Mouse (Mus musculus) left cerebral cortex, adult 11 months (tissue): ENCODE data around the gene Nab2.
"Not testable (repeated sequence)": the region's sequence is repeated elsewhere in the genome, so short reads cannot be mapped to it uniquely, and the experiment has no call there.

Source experiments
- DNase-seq: peaks from one replicate; pipeline ENCODE4 v3.0.0; 2022; ENCODE audit warnings: low spot score

Nab2 gene

DNA sequence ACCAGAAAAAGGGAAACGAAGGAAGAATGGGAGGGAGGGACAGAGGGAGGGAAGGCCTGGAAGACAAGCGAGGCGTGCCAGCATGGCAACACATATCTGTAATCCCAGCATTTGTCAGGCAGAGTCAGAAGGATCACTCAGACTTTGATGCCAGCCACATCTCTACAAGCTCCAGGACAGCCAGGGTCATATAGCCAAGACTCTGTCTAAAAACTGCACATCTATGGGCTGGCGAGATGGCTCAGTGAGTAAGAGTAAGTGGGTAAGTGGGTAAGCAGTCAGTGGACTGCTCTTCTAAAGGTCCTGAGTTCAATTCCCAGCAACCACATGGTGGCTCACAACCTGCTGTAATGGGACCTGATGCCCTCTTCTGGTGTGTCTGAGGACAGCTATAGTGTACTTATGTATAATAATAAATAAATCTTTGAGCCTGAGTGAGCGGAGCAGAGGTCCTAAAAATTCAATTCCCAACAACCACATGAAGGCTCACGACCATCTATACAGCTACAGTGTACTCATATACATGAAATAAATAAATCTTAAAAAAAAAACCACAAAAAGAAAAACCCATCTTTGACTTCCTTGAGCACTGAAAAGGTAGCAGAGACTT is 5.8 kb upstream of the Nab2 start:
- DNase-seq = no peak

DNA sequence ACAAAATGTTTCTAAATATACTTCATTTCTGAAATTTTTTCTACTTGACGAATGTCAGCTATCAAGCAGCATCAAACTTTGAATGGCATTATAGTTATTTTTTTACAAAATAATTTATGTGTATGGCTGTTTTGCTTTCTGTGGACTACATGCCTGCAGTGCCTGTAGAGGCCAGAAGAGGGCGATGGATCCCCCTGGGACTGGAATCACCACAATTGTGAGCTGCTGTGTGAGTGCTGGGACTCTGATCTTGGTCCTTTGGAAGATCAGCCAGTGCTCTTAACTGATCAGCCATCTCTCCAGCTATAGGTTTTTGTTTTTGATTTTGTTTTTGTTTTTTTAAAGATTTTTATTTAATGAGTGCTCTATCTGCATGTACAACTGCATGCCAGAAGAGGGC is 2.9 kb upstream of the Nab2 start:
- no peak for DNase-seq

DNA sequence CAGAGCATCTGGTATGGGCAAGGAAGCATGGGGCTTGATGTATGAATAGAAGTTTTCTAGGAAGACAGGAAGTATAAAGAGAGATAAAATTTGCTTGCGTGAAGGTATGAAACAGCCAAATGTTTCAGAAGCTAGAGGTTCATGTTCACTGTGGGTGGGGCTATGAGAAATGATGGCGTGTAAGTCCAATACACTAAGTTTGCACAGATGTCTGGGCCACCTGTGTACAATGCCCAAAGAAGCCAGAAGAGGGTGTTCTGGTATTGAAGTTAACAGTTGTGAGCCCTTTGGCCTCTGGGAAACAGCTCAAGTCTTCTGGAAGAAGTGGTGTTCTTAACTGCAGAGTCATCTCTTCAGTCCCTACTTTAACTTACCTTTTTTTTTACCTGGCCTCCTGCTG is 1.8 kb upstream of the Nab2 start:
- no peak for DNase-seq

DNA sequence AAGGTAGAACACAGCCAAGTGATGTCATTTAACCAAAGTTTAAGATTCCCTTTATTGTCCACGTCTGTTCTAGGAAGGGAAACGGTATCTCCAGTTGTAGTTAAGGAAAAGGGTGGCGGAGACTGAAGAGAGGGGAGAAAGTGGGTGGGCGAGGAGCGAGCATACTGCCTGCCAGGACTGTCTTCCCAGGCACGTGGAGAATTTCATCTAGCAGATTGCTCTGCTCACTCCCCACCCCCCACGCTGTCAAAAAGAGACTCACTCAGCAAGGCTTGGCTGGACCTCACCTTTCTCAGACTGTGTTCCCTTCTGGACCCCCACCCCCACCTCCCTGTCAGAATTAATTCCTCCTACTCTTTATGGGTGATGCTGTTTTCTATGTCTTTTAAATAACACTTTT is 802 bp upstream of the Nab2 start:
- DNase-seq = no peak

DNA sequence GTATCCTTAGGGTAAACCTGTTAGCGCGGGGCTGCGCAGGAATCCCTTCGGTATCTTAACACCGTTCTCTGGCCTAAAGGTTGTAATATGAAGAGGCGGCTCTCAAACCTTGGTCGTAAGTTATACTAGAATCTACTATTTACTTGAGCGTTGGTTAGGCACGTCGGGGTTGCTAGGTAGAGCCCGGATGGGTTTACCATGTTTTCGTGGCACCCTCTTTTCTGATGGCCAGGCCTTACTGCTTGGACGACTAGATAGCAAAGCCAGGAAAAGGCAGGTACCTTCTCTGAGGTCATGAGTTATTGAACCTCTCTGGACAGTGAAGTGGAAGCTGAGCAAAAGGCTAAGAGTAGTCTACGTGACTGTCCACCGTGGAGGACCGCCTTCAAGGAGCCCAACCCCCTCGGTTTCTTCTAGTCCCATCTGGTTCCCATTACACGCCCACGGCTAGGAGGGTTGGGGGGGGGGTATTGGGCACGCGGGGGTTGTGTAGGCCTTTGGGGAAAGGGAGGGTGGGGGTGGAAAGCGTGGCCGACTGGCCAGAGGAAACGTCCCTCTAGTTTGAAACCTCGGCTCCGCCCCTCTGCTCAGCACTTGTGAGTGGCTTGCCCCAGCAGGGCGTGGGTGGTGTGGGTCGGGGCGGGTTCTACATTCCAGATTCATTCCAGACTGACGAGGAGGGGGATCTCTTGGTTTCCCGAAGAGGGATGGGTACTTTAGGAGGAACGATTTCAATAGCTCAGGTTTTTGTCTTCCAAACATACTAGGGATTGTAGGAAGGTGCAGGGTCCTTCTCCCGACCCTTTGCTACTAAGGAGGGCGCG is 887 bp downstream of the Nab2 start:
- no peak for DNase-seq

DNA sequence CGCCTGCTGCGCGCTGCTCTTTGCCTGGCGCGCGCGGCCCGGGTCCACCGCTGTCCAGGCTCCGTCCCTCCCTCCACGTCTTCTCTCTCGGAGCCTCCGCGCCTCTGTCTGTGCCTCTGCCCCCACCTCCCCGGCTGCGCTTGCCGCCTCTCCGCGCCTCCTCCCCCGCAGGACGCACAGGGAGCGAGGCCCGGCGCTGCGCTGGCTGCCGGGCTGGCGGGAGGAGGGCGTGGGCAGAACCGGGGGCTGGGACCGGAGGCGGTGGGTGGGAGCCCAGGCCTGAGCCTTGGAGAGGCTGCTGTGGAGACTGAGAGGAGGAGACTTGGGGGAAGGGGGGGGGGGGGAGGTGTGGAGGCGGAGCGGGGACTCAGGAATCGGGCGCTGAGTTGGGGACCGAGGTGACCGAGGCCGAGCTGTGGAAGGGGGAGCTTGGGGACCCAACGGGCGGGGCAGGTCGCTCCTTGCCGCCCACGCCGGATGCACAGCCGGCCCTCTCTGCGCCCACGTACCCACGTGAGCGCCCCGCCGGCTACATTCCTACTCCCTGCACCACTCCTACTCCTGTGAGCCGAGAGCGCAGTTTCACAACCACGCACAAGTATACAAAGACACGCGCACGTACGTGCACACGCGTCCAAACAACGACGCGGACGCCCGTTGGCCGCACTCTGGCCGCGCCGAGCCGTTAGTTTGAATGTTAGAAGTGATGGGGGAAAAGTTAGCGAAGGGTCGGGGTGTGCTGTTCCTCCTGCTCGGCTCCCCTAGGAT is 1.7 kb downstream of the Nab2 start, which contains the start of gene Nemp1:
Nemp1 (plus strand) TSS at position 401 of the 768 bp plus-strand sequence.
- DNase-seq = no peak

DNA sequence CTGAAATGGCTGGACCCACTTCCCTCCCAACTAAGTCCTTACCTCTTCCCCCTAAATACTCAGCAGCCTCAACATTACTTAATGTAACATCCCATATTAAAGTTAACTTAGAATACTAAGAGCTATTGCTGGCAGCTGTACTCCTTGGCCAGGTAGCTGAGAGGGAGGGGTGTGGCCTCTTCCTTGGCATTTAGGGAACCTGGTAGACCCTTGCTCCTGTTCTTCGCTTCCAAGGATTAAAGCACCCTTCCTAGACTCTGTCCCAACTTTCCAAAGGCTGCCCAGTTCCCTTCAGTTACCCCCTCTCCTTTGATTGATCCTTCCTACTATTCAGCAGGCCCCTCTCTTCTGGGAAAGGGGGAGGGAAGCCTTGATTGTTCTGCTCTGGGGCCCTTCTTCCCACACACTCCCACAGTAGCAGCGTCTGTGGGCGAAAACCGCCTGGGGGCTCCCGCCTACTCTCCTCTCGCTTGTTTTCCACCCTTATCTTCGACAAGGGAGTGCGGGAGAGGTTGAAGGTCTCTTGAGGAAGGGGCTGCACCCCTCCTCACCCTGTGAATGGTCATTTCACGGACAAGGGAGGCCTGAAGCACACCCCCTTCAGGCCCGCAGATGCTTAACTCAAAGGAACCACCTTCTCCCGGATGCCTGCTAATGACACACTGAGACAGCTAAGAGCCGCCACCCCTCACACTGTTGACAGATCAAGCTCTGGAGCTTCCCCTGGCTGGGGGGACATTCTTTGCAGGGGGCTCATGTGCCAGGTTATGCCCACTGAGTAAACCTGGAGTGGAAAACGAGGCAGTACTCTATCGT is 2.8 kb downstream of the Nab2 start:
- DNase-seq = no peak

DNA sequence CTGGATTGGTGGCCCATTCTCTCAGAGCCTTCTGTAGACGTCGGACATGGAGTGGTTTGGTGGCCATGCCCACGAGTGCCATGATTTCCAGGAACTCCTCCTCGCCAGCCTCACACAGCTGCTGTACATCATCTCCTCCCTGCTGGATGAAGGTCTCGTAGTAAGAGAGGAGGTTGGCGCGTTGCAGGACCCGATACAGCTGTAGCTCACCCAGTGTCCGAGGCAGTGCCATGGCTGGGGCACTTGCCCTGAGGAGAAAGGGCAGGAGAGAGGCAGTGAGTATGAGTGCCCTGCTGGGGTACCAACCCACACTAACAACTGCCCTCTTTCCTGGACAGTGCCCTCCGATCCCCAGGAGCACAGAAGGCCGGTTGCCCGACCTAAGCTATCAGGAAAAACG is 3.5 kb downstream of the Nab2 start:
- no peak for DNase-seq

DNA sequence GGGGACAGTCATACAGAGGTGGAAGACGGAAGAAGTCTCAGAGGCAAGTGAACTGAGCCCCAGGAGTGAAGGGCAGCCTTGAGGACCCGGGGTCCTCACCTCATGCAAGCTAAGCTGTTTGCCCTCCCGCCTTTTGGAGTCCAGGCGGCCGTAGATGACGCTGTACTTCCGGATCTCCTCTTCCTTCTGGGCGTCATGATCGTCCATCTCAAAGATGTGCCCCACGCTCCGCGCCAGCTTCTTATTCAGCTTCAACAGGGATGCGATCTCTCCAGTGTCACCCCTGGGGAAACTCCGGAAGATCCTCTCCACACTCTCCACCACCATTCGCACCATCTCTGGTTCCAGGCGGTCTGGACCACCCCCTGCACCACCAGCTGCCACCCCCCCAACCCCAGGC is 4.2 kb downstream of the Nab2 start:
- DNase-seq = no peak

DNA sequence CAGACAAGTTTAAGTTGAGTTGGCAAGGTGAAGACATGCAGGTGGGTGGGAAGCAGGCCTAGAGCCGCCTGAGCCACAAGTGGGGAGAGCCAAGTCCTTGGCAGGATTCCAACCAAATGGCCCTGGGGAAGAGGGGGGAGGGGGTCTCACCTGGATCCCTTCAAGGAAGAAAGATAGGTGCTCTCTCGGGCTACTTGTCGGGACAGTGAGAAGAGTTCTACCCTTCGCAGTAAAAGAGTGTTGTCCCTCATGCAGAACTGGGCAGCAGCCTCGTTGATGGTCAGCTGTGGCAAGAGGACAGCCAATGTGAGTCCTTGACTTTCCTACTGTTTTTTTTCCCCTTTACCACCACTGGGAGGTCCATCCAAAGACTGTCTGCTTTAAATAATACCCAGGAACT is 4.8 kb downstream of the Nab2 start:
- no peak for DNase-seq

DNA sequence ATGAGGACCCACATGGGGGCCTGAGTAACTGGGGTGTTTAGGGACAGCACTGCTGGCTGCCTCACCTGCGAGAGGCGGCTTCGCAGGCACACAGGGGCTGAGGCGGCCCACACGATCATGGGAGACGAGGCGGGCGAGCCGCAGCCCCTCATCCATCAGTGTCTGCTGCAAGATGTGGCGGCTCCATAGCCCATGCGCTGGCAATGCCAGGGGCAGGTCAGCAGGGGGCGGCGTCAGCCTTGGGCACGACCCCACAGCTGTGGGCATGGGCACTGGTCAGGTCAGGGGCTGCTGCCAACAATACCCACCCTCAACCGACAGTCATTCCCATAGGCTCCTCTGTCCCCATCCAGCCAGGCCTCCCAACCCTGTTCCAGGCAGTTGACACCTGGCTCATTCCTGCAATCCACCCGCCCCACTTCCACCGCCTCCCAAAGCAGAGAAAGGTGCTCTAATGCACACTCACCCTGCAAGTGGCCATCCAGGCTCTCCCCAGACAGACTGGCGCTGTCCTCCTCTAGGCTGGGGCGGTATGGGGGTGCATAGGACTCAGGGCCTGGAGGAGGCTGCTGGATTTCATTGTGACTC is 5.6 kb downstream of the Nab2 start:
- no peak for DNase-seq

DNA sequence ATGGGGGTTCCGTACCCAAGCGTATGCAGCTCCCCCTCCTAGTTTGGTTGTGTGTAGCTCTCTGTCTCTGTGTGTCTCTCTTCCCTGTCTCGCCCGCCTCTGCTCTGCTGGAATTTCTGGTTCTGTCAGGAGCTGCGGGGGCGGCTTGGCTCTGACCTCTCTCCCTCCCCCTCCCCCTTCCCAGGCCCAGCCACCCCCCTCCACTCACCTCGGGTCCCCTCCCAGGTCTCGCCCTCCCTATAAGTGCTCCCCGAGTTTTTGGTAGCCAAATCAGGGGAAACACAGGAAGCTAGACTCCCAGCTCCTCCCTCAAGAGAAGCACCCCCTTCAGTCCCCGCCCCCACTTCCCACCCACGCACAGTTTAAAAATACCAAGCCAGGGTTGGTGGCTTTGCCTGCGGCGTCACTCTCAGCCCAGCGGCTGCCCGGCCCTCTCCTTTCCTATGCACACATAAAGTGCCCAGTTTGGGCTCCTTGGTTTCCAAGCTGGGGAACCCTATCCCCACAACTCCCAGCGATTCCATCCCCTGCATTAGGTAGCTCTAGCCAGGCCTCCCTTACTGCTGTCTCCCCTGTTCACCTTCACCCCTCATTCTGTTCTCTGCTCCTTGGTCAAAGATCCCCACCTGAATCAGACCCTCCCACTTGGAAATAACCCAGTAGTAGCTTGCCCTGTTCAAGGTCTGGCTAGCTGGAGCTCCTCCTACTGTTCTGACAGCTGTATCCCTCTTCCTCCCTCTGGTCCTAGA is 6.3 kb downstream of the Nab2 start:
- DNase-seq = no peak

DNA sequence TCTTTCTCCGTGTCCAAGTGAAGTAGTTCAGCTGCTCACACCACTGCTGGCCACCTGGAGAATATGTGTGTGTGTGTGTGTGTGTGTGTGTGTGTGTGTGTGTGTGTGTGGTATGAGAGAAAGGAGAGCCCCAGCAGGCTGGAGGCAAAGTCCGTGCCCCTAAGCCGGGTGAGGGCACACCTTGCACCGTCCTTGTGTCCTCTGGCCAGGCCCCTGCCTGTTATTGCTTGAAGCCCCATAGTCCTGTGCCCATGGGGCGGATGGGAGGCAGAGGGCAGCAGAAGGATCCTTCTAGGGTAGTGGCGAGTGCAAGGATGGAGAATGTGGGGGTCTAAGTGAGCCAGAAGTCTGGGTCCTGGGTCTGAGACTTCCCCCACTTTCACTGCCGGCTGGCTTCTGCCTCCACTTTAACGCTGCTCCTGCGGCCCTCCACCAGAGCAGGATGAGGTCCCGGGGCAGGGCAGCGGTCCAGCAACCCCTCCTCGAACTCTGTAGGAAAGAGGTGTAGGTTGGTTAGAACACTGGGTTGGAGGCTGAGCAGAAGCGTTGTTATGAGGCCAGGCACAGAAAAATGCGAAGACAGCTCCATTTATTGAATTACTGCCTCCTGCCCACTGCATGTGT is 7.0 kb downstream of the Nab2 start:
- no peak for DNase-seq

DNA sequence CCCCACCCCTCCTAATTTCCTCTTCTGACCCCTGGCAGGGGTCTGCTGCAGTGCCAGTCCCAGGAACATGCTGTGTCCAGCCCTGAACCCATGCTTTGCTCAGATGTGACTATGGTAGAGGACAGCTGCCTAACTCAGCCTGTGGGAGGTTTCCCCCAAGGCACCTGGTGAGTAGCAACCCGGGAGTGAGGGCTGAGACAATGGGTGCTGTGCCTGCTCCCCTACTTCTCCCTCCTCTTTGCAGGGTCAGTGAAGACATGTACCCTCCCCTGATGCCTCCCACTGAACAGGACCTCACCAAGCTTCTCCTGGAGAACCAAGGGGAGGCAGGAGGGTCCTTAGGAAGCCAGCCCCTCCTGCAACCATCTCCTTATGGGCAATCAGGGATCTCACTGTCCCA is 8.8 kb downstream of the Nab2 start:
- DNase-seq = no peak

DNA sequence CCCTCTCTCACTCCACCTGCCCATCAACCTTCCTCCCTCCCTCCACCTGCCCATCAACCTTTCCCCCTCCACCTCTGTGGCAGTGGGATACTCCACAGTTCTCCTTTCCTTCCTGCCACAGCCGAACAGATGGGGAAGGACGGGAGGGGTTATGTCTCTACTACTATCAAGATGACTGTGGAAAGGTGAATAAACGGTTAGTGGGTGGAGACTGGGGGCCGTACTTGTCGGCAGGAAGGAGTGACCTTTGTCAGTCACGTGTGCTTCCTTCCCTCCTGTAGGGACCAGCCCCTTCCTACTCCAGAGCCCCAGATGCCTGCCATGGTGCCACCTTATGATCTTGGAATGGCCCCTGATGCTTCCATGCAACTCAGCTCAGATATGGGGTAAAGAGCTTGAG is 10.3 kb downstream of the Nab2 start:
- no peak for DNase-seq

DNA sequence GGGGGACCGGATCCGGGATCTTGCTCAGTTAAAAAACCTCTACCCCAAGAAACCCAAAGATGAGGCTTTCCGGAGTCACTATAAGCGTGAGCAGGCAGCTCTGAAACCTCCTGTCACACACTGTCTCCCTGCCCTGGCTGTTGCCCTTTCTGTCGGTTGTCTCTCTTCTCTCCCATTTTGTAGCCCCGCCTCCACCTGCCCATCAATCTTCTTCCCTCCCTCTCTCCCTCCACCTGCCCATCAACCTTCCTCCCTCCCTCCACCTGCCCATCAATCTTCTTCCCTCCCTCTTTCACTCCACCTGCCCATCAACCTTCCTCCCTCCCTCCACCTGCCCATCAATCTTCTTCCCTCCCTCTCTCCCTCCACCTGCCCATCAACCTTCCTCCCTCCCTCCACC is 10.8 kb downstream of the Nab2 start:
- not testable (repeated sequence) for DNase-seq

DNA sequence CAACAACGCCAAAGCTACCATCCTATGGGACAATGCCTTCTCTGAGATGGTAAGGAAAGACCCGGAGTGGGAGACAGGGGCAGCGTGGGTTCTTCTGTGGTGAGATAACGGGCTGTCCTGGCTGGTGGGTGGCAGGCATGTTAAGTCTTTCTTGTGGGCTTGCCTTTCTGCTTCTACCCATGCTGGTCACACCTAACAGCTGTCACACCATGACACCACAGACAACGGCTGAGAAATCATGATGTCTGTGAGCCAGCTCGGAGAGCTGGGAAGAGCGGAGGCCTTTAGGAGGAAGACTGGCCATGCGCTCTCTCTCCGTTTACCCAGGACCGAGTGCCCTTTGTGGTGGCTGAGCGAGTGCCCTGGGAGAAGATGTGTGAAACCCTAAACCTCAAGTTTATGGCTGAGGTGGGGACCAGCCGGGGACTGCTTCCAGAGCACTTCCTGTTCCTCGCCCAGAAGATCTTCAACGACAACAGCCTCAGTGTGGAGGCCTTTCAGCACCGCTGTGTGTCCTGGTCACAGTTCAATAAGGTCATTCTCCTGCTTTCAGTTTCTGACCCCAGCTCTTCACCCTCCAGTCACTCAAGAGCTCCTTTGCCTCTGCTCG is 13.3 kb downstream of the Nab2 start:
- DNase-seq = no peak

DNA sequence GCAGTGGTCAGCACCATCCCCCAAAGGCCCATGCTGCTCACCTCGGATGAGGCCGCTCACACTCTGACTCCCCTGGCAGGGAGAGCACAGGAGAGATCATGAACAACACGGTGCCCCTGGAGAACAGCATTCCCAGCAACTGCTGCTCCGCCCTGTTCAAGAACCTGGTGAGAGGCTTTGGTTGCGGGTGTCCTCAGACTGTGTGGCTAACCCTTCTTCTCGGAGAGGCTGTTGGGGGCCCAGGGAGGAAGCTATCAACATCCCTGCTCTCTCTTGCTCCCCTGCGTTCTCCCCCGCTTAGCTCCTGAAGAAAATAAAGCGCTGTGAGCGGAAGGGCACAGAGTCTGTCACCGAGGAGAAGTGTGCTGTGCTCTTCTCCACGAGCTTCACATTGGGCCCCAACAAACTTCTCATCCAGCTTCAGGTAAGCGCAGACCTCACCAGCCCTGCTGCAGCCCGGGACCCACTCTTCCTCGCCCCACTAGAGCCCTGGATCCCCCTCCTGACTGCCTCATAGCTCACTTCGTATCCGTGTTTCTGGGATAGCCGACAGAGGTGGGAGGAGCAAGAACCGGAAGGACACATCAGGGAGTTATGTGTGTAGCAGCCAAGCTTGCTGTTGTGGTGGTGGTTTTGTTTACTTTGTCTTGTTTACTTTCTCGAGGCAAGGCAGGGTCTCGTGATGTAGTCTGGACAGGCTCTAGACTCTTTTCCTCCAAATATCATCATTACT is 15.3 kb downstream of the Nab2 start:
- no peak for DNase-seq

DNA sequence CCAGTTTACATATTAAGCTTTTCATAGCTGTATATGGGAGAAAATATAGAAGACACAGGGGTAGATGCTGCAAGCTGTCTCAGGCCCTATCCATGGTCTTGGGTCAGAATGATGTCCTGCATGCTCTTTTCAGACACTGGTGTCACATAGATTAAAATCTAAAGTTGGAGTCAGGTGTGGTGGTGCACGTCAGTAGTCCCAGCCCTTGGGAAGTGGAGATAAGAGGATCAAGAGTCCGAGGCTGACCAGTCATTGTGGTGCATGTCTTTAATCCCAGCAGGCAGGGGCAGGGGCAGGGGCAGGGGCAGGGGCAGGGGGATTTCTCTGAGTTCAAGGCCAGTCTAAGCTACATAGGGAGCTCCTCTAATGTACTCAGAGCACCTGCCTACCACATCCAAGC is 22.6 kb downstream of the Nab2 start:
- no peak for DNase-seq
